Mouse (Mus musculus): ENCODE data around the gene Taf5.

DNA sequence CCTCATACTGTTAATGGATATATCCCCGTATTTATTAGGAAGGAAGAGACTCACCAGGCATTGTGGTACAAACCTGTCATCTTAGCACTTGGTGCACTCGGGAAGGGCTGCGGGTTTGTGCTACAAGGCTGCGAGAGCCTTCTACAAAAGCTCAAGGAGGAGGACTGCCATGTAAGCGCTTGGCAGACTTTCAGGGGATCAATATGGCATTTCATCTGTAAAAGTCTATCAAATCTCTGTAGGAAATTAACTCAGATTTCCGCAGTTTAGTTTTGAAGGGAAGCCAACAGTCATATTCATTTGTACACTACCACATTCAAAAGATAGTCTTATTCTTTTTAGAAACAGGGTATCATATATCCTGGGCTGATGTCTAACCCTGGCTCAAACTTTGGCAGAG lies 35.8 kb upstream of the Taf5 start:
- TF ChIP-seq CTCF (conservative IDR thresholded peaks at IDR 0.05; ENCODE audit: insufficient read depth, insufficient read length, low read depth, low read length) (no peak), POLR2A (IDR thresholded peaks at IDR 0.05; ENCODE audit: low read depth, low read length) (no peak)

Measured in kidney, adult 2 months (tissue).